Mouse (Mus musculus): ENCODE results near the gene Slc45a2. TPM values are rescaled to one million over a fixed set of nuclear protein-coding genes. Genes with fewer than 3 reads are reported as not detected.

Gene Slc45a2
- polyA plus RNA-seq, 1 experiment from 2014 or later = not detected

DNA sequence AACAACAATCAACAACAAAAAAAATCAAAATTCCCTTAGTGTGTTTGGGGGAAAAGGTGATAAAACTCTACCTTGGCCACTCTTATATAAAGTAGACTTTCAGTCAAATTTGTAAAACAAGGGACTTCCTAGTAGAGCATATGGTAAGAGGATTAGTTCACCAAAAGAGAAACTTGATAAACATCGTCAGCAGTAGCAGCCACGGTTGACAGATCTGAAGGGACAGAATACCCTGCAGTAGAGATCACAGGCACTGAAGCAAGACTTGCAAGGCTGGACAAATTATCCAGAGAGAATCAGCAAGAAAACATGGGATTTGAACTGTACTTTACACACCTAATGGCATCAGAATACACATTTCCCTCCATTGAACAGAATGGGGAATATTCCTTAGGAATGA is 14.4 kb downstream of the Slc45a2 start:
- ATAC-seq (no peak), DNase-seq (ENCODE audit: low spot score) (no peak)
- Histone ChIP-seq H3K4me2 (replicated peaks; ENCODE audit: low read depth, low read length) (no peak overlapping the region), H3K4me1 (ENCODE audit: insufficient read depth, low read depth, low read length) (no peaks in the 10 kb centered on the region), H3K9me3 (ENCODE audit: low read length) (no peaks in the 10 kb centered on the region), H3K4me3 (ENCODE audit: low read depth, low read length) (no peak overlapping the region), H3K36me3 (ENCODE audit: insufficient read depth, low read length) (no peaks in the 10 kb centered on the region), H3K9ac (replicated peaks; ENCODE audit: low read depth) (no peak overlapping the region), H3K27me3 (replicated peaks; ENCODE audit: insufficient read depth, low read length) (no peaks in the 10 kb centered on the region), H3K27ac (ENCODE audit: low read length) (no peak overlapping the region)
- 58% methylated on average over 2 of the region's 2 CpGs for WGBS
- TF ChIP-seq EP300 (IDR thresholded peaks at IDR 0.05) (no peak), CTCF (IDR thresholded peaks at IDR 0.05) (no peak)

- no peak overlapping the region for H3K4me2 ChIP-seq (replicated peaks; ENCODE audit: low read depth, low read length)
- H3K9ac ChIP-seq (replicated peaks; ENCODE audit: low read depth) = no peak overlapping the region
- no peaks in the 10 kb centered on the region for H3K36me3 ChIP-seq (ENCODE audit: insufficient read depth, low read length)
- no peaks in the 10 kb centered on the region for H3K4me1 ChIP-seq (ENCODE audit: insufficient read depth, low read depth, low read length)
- no peak for TF ChIP-seq CTCF (IDR thresholded peaks at IDR 0.05)
- no peak for TF ChIP-seq EP300 (IDR thresholded peaks at IDR 0.05)
- H3K4me3 ChIP-seq (ENCODE audit: low read depth, low read length) = no peak overlapping the region
- H3K9me3 ChIP-seq (ENCODE audit: low read length) = no peaks in the 10 kb centered on the region
- DNase-seq (ENCODE audit: low spot score) = no peak
- 48% methylated on average over 4 of the region's 4 CpGs for WGBS
- H3K27ac ChIP-seq (ENCODE audit: low read length) = no peak overlapping the region
- no peaks in the 10 kb centered on the region for H3K27me3 ChIP-seq (replicated peaks; ENCODE audit: insufficient read depth, low read length)
- ATAC-seq = no peak
Observed at GRCm38 (mm10) chr15:11026801-11027561, 26.5 kb downstream of the Slc45a2 start.

- WGBS = 72% methylated on average over 3 of the region's 3 CpGs
Observed at GRCm38 (mm10) chr15:11030188-11030587, 29.7 kb downstream of the Slc45a2 start.

GRCm38 (mm10) chr15:11035947-11036474 is 35.5 kb downstream of the Slc45a2 start:
- no peaks in the 10 kb centered on the region for H3K9me3 ChIP-seq (ENCODE audit: low read length)
- peaks cover 40% of the 10 kb centered on the region for H3K27me3 ChIP-seq (replicated peaks; ENCODE audit: insufficient read depth, low read length)
- DNase-seq (ENCODE audit: low spot score) (no peak), ATAC-seq (no peak)
- H3K4me3 ChIP-seq (ENCODE audit: low read depth, low read length) = peak overlapping the region; percentile 38
- H3K4me1 ChIP-seq (ENCODE audit: insufficient read depth, low read depth, low read length) = no peaks in the 10 kb centered on the region
- H3K9ac ChIP-seq (replicated peaks; ENCODE audit: low read depth) = no peak overlapping the region
- H3K27ac ChIP-seq (ENCODE audit: low read length) = no peak overlapping the region
- TF ChIP-seq CTCF (IDR thresholded peaks at IDR 0.05) = no peak
- TF ChIP-seq EP300 (IDR thresholded peaks at IDR 0.05) = no peak
- 3% methylated on average over 34 of the region's 34 CpGs for WGBS
- no peaks in the 10 kb centered on the region for H3K36me3 ChIP-seq (ENCODE audit: insufficient read depth, low read length)
- peak overlapping the region; percentile 49; the same call in 1 of the 2 replicates for H3K4me2 ChIP-seq (replicated peaks; ENCODE audit: low read depth, low read length)

More at GRCm38 (mm10) chr15:11030188-11030587, 29.7 kb downstream of the Slc45a2 start:
- peaks cover 8% of the 10 kb centered on the region; the same call in 1 of the 2 replicates for H3K27me3 ChIP-seq (replicated peaks; ENCODE audit: insufficient read depth, low read length)
- H3K27ac ChIP-seq (ENCODE audit: low read length) = no peak overlapping the region
- DNase-seq (ENCODE audit: low spot score) (no peak), ATAC-seq (no peak)
- H3K9me3 ChIP-seq (ENCODE audit: low read length) = no peaks in the 10 kb centered on the region
- TF ChIP-seq EP300 (IDR thresholded peaks at IDR 0.05) (no peak), CTCF (IDR thresholded peaks at IDR 0.05) (no peak)
- H3K4me3 ChIP-seq (ENCODE audit: low read depth, low read length) = no peak overlapping the region
- H3K4me1 ChIP-seq (ENCODE audit: insufficient read depth, low read depth, low read length) = no peaks in the 10 kb centered on the region
- no peak overlapping the region for H3K4me2 ChIP-seq (replicated peaks; ENCODE audit: low read depth, low read length)
- H3K36me3 ChIP-seq (ENCODE audit: insufficient read depth, low read length) = no peaks in the 10 kb centered on the region
- H3K9ac ChIP-seq (replicated peaks; ENCODE audit: low read depth) = no peak overlapping the region

GRCm38 (mm10) chr15:11036535-11037375 is 36.2 kb downstream of the Slc45a2 start:
- H3K36me3 ChIP-seq (ENCODE audit: insufficient read depth, low read length) = no peaks in the 10 kb centered on the region
- ATAC-seq (peak; percentile 30; the same call in 1 of the 2 replicates), DNase-seq (ENCODE audit: low spot score) (peak; percentile 19)
- H3K9me3 ChIP-seq (ENCODE audit: low read length) = no peaks in the 10 kb centered on the region
- H3K9ac ChIP-seq (replicated peaks; ENCODE audit: low read depth) = no peak overlapping the region
- peak overlapping the region; percentile 49 for H3K4me2 ChIP-seq (replicated peaks; ENCODE audit: low read depth, low read length)
- H3K27me3 ChIP-seq (replicated peaks; ENCODE audit: insufficient read depth, low read length) = peaks cover 40% of the 10 kb centered on the region
- H3K4me3 ChIP-seq (ENCODE audit: low read depth, low read length) = peak overlapping the region; percentile 38
- 2% methylated on average over 47 of the region's 49 CpGs for WGBS
- TF ChIP-seq EP300 (IDR thresholded peaks at IDR 0.05) (no peak), CTCF (IDR thresholded peaks at IDR 0.05) (no peak)
- H3K27ac ChIP-seq (ENCODE audit: low read length) = no peak overlapping the region
- H3K4me1 ChIP-seq (ENCODE audit: insufficient read depth, low read depth, low read length) = no peaks in the 10 kb centered on the region

- DNase-seq (ENCODE audit: low spot score) = no peak
- H3K9ac ChIP-seq (replicated peaks; ENCODE audit: low read depth) = no peak overlapping the region
- 6% methylated on average over 8 of the region's 8 CpGs for WGBS
- H3K36me3 ChIP-seq (ENCODE audit: insufficient read depth, low read length) = no peaks in the 10 kb centered on the region
- 0 out of 2 replicates have a peak overlapping the region, but pooled peaks have one; percentile 38 for H3K4me3 ChIP-seq (ENCODE audit: low read depth, low read length)
- no peaks in the 10 kb centered on the region for H3K9me3 ChIP-seq (ENCODE audit: low read length)
- ATAC-seq = no peak
- no peak overlapping the region for H3K27ac ChIP-seq (ENCODE audit: low read length)
- no peak overlapping the region for H3K4me2 ChIP-seq (replicated peaks; ENCODE audit: low read depth, low read length)
- H3K4me1 ChIP-seq (ENCODE audit: insufficient read depth, low read depth, low read length) = no peaks in the 10 kb centered on the region
- TF ChIP-seq EP300 (IDR thresholded peaks at IDR 0.05) (no peak), CTCF (IDR thresholded peaks at IDR 0.05) (no peak)
- peaks cover 40% of the 10 kb centered on the region for H3K27me3 ChIP-seq (replicated peaks; ENCODE audit: insufficient read depth, low read length)
Observed at GRCm38 (mm10) chr15:11037376-11037695, 36.8 kb downstream of the Slc45a2 start.

Measured in lung, postnatal 0 days (tissue).